Mouse (Mus musculus) kidney, adult 2 months (tissue): Measurements from ENCODE around the gene Ptpn22.
"Not testable (repeated sequence)": the region's sequence is repeated elsewhere in the genome, so short reads cannot be mapped to it uniquely, and the experiment has no call there.

Experiments used
- CTCF ChIP-seq: fragments of 200-500 bp; conservative IDR thresholded peaks from 2 replicates; pipeline ENCODE4 v1.5.1; 2011; ENCODE audit warnings: low read depth, mild to moderate bottlenecking, control low read depth, low read length, moderate library complexity, mixed read lengths; ENCODE audit not compliant: insufficient read depth, insufficient read length
- POLR2A ChIP-seq: fragments of 200-500 bp; IDR thresholded peaks from one replicate; pipeline ENCODE4 v1.6.1; 2011; ENCODE audit warnings: low read depth, low read length, control low read depth

GRCm38 (mm10) chr3:103840946-103841345 is 18.6 kb upstream of the Ptpn22 start:
- not testable (repeated sequence) for TF ChIP-seq CTCF, POLR2A
